Mouse (Mus musculus) kidney, postnatal 0 days (tissue): ENCODE measurements around the gene Amy2a4. TPM values are rescaled to one million over a fixed set of nuclear protein-coding genes. Genes with fewer than 3 reads are reported as not detected.
"Not testable (repeated sequence)": the region's sequence is repeated elsewhere in the genome, so short reads cannot be mapped to it uniquely, and the experiment has no call there.

ENCODE experiments used
- ATAC-seq: fragments of 200-750 bp; cut with Nextera tagmentation; replicated peaks from 2 replicates; pipeline ENCODE4 v1.8.0; 2017; ENCODE audit warnings: low read depth, moderate number of reproducible peaks, moderate TSS enrichment, moderate library complexity; ENCODE audit not compliant: low FRiP score
- DNase-seq: peaks from one replicate; pipeline ENCODE4 v3.0.0-alpha.2; 2016; ENCODE audit warnings: low spot score
- H3K27ac ChIP-seq: fragments of 300-500 bp; sonication (generic); 2 replicates; pipeline ENCODE4 v1.5.1; 2014; ENCODE audit warnings: mild to moderate bottlenecking
- H3K27me3 ChIP-seq: fragments of 300-500 bp; sonication (generic); 2 replicates; pipeline ENCODE4 v1.6.1; 2014; ENCODE audit warnings: low read length, mixed read lengths; ENCODE audit not compliant: insufficient read depth
- H3K36me3 ChIP-seq: fragments of 300-500 bp; sonication (generic); 2 replicates; pipeline ENCODE4 v1.6.1; 2014; ENCODE audit warnings: low read length, mixed read lengths; ENCODE audit not compliant: insufficient read depth
- H3K4me1 ChIP-seq: fragments of 300-500 bp; sonication (generic); replicated peaks from 2 replicates; pipeline ENCODE4 v1.6.1; 2014; ENCODE audit warnings: antibody characterized with exemption, low read length, mixed read lengths; ENCODE audit not compliant: insufficient read depth
- H3K4me2 ChIP-seq: fragments of 300-500 bp; sonication (generic); 2 replicates; pipeline ENCODE4 v1.6.1; 2014; ENCODE audit warnings: mild to moderate bottlenecking, low read length, moderate library complexity, mixed read lengths
- H3K4me3 ChIP-seq: fragments of 300-500 bp; sonication (generic); replicated peaks from 2 replicates; pipeline ENCODE4 v1.5.1; 2014; ENCODE audit warnings: low read depth, low read length
- H3K9ac ChIP-seq: fragments of 300-500 bp; sonication (generic); 2 replicates; pipeline ENCODE4 v1.6.1; 2014; ENCODE audit warnings: low read depth, low read length
- H3K9me3 ChIP-seq: fragments of 300-500 bp; sonication (generic); replicated peaks from 2 replicates; pipeline ENCODE4 v1.6.1; 2016; ENCODE audit warnings: low read length, inconsistent platforms, mixed read lengths
- WGBS: fragments of 180-500 bp; shearing (Covaris S2); extraction: QIAGEN DNeasy Blood & Tissue Kit; methylation state at CpG from one replicate; pipeline ENCODE4 v1.1.7; 2014; 5-methylcytosine and 5-hydroxymethylcytosine counted together
- polyA plus RNA-seq: library from polyadenylated mRNA; unstranded; fragments of >200 nt; fragmentation: Nextera tagmentation; extraction: Ambion mirVana; gene quantifications from 2 replicates; pipeline ENCODE4 v1.2.1, GENCODE M21; 2015

Amy2a4 gene
- not detected in 2 replicates for polyA plus RNA-seq

- not testable (repeated sequence) for H3K4me3 ChIP-seq, H3K9ac ChIP-seq, H3K4me1 ChIP-seq, H3K27ac ChIP-seq, DNase-seq, H3K9me3 ChIP-seq, H3K4me2 ChIP-seq, ATAC-seq, H3K36me3 ChIP-seq, H3K27me3 ChIP-seq
- WGBS = no CpG with 5 or more reads among the region's 4 CpGs
Observed at GRCm38 (mm10) chr3:113291349-113291748, at the start of gene Amy2a4. Gene Amy2a4 (minus strand): TSS chr3:113291449.

GRCm38 (mm10) chr3:113323952-113324351, 32.7 kb upstream of the Amy2a4 start, which contains the start of gene Amy2a3:
Gene Amy2a3 (minus strand): TSS chr3:113324052.
- H3K27me3 ChIP-seq = not testable (repeated sequence)

GRCm38 (mm10) chr3:113312937-113313336, 21.7 kb upstream of the Amy2a4 start:
- not testable (repeated sequence) for H3K27me3 ChIP-seq, H3K9me3 ChIP-seq, DNase-seq, H3K36me3 ChIP-seq, H3K9ac ChIP-seq, H3K4me2 ChIP-seq, H3K4me3 ChIP-seq, ATAC-seq, H3K4me1 ChIP-seq, H3K27ac ChIP-seq
- no CpG with 5 or more reads among the region's 3 CpGs for WGBS

More at GRCm38 (mm10) chr3:113323952-113324351, 32.7 kb upstream of the Amy2a4 start, which contains the start of gene Amy2a3:
- not testable (repeated sequence) for H3K4me1 ChIP-seq, H3K9me3 ChIP-seq, ATAC-seq, DNase-seq, H3K4me3 ChIP-seq, H3K4me2 ChIP-seq, H3K27ac ChIP-seq, H3K9ac ChIP-seq, H3K36me3 ChIP-seq
- WGBS = no CpG with 5 or more reads among the region's 4 CpGs

- H3K9ac ChIP-seq, H3K27me3 ChIP-seq, H3K4me3 ChIP-seq, DNase-seq, H3K4me2 ChIP-seq, H3K4me1 ChIP-seq, ATAC-seq, H3K27ac ChIP-seq, H3K9me3 ChIP-seq, H3K36me3 ChIP-seq: not testable (repeated sequence)
Observed at GRCm38 (mm10) chr3:113280285-113280684, 11.0 kb downstream of the Amy2a4 start.

GRCm38 (mm10) chr3:113279586-113279985, 11.7 kb downstream of the Amy2a4 start:
- H3K9me3 ChIP-seq, H3K4me2 ChIP-seq, H3K9ac ChIP-seq, H3K27me3 ChIP-seq, ATAC-seq, H3K36me3 ChIP-seq, H3K4me1 ChIP-seq, H3K4me3 ChIP-seq, H3K27ac ChIP-seq, DNase-seq: not testable (repeated sequence)

- not testable (repeated sequence) for H3K9me3 ChIP-seq, H3K9ac ChIP-seq, H3K27me3 ChIP-seq, H3K36me3 ChIP-seq, H3K4me3 ChIP-seq, H3K27ac ChIP-seq, H3K4me1 ChIP-seq, H3K4me2 ChIP-seq, ATAC-seq, DNase-seq
- WGBS = no CpG with 5 or more reads among the region's 4 CpGs
Observed at GRCm38 (mm10) chr3:113258737-113259136, 32.5 kb downstream of the Amy2a4 start, which contains the start of gene Amy2a5. Gene Amy2a5 (minus strand): TSS chr3:113258837.

Other genes starting within 250 kb of the Amy2a4 start
- gene Amy2a5, start 32.6 kb downstream of the Amy2a4 start, polyA plus RNA-seq = not detected in 2 replicates
- gene Amy2a3, start 32.6 kb upstream of the Amy2a4 start, polyA plus RNA-seq = not detected in 2 replicates
- gene Amy2a2, start 65.2 kb upstream of the Amy2a4 start, polyA plus RNA-seq = not detected in 2 replicates
- not detected in 2 replicates for gene Amy2a1, start 241.0 kb upstream of the Amy2a4 start, polyA plus RNA-seq